Mouse (Mus musculus) heart, embryonic 11.5 days (tissue): ENCODE data around the gene Wrb. TPM values are rescaled to one million over a fixed set of nuclear protein-coding genes. Genes with fewer than 3 reads are reported as not detected.

Experiments
- ATAC-seq: fragments of 200-750 bp; cut with Nextera tagmentation; replicated peaks from 2 replicates; pipeline ENCODE4 v1.8.0; 2017; ENCODE audit warnings: moderate library complexity; ENCODE audit not compliant: insufficient number of reproducible peaks, low FRiP score, low TSS enrichment
- H3K27ac ChIP-seq: fragments of 300-500 bp; sonication (generic); 2 replicates; pipeline ENCODE4 v1.5.1; 2014; ENCODE audit warnings: mild to moderate bottlenecking, low read depth, low read length
- H3K27me3 ChIP-seq: fragments of 300-500 bp; sonication (generic); 2 replicates; pipeline ENCODE4 v1.6.1; 2014; ENCODE audit warnings: mild to moderate bottlenecking, low read length, mixed read lengths; ENCODE audit not compliant: control insufficient read depth, insufficient read depth
- H3K36me3 ChIP-seq: fragments of 300-500 bp; sonication (generic); 2 replicates; pipeline ENCODE4 v1.6.1; 2014; ENCODE audit warnings: mild to moderate bottlenecking, low read length, moderate library complexity, mixed read lengths; ENCODE audit not compliant: control insufficient read depth, insufficient read depth
- H3K4me1 ChIP-seq: fragments of 300-500 bp; sonication (generic); 2 replicates; pipeline ENCODE4 v1.6.1; 2014; ENCODE audit warnings: low read length; ENCODE audit not compliant: control insufficient read depth, insufficient read depth
- H3K4me2 ChIP-seq: fragments of 300-500 bp; sonication (generic); 2 replicates; pipeline ENCODE4 v1.6.1; 2014; ENCODE audit warnings: mild to moderate bottlenecking, moderate library complexity
- H3K4me3 ChIP-seq: fragments of 300-500 bp; sonication (generic); 2 replicates; pipeline ENCODE4 v1.5.1; 2014; ENCODE audit warnings: low read depth, low read length
- H3K9ac ChIP-seq: fragments of 300-500 bp; sonication (generic); 2 replicates; pipeline ENCODE4 v1.6.1; 2014; ENCODE audit warnings: mild to moderate bottlenecking, low read depth, low read length, moderate library complexity
- H3K9me3 ChIP-seq: fragments of 300-500 bp; sonication (generic); replicated peaks from 2 replicates; pipeline ENCODE4 v1.6.1; 2016; ENCODE audit warnings: low read length; ENCODE audit not compliant: control insufficient read depth
- WGBS: fragments of 180-500 bp; shearing (Covaris S2); extraction: QIAGEN DNeasy Blood & Tissue Kit; methylation state at CpG from one replicate; pipeline ENCODE4 v1.1.7; 2014; ENCODE audit not compliant: insufficient replicate concordance; 5-methylcytosine and 5-hydroxymethylcytosine counted together
- polyA plus RNA-seq: library from polyadenylated mRNA; unstranded; fragments of >200 nt; fragmentation: Nextera tagmentation; extraction: Ambion mirVana; gene quantifications from 2 replicates; pipeline ENCODE4 v1.2.1, GENCODE M21; 2014

The Wrb gene
- polyA plus RNA-seq, 1 experiment from 2014 or later, result 84.1 TPM

DNA sequence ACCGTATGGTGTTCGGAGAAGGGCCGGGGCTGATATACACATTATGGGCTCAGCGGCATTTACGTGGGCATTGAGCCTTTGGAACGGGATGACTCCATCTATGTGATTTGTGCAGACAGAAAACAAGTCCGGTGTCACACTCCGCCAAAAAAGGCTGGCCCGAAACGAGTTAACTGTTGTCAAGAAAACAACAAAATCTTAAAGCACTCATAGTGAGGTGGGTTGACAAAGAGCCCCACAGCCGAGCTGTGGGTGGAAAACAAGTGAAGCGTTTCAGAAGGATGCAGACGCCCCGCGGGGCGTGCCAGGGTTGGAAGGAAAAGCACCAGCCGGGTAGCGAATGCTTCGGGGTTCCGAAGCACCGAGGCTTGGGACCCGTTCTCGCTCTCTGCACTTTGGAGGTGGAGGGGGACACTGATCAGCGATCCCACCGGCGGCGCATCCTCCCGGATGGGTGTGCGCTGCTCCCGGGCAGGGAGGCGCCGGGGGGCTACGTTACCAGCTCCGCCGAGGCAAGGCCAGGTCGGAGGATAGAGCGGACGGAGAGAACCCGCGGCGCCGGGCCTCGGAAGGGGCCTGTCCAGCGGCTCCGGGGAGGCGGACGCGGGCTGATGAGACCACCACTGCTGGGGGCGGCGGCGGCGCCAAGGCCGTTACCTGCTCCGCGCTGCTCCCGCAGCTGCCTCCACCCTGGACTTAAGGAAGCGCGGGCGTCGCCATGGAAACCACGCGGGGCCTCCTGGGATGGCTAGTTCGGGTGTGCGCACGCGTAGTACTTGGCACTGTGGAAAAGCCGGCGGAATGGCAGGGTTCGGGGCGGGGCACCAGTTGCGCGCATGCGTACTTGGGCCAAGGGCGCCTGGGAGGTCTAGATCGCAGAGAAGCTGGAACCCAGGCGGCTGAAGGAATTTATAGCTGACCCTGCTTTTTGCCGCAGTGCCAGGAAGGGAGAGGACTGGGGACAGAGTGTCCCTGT is 46.6 kb downstream of the Wrb start, which contains the start of gene Lca5l:
Lca5l (minus strand) TSS at position 741 of the 976 bp plus-strand sequence.
- Histone ChIP-seq H3K27ac (peak within 1 kb of the TSS; percentile 84), H3K4me1 (0 out of 2 replicates have a peak, but pooled peaks cover 3% of the 10 kb centered on the region), H3K4me2 (peak within 1 kb of the TSS; percentile 94), H3K9me3 (no peaks in the 10 kb centered on the region), H3K27me3 (no peaks in the 10 kb centered on the region), H3K36me3 (no peaks in the 10 kb centered on the region), H3K4me3 (peak within 1 kb of the TSS; percentile 96), H3K9ac (peak within 1 kb of the TSS; percentile 84)
- WGBS, result under 1% methylated on average over 77 of the region's 77 CpGs
- peak; percentile 97 for ATAC-seq

DNA sequence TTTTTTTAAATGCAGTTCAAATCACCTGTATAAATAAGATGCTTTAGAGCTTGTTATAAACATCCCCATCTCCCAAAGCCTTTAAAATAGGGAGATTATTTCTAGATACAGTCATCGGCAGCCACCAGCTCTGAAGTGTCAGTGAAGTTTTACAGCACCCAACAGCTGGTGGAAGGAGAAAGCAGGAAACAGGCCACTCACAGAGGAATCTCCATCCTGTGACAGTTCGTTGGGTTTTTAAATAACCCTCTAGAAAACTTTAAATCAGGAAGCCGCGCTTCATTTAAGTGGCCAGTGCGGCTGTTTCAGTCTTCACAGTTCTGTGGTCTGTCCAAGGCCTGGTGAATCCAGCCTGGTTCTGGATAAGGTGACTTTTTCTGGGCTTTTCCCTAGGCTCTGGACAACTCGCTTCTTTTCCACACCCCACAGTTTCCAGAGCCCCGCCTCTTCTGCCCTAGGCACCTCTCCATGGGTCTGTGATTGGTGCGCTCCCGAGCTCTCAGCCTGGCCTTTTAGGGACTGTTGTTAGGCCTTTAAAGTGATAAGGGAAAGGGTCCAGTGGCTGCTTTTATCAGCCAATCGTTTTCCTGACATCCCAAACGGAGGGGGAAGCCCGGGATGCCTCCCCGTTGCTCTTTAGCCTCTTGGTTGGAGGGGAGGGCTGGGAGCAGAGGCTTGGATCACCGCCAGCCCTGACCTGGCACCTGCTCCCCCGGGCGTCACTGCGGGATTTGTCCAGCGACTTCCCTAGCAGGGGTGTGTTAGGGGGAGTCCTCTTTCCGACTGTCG is 54.9 kb downstream of the Wrb start, which contains the start of gene Sh3bgr:
Sh3bgr (plus strand) TSS at position 538 of the 789 bp plus-strand sequence.
- no peaks in the 10 kb centered on the region for H3K27me3 ChIP-seq
- H3K4me1 ChIP-seq, result peaks cover 13% of the 10 kb centered on the region
- H3K4me2 ChIP-seq, result peak within 1 kb of the TSS; percentile 67
- 2% methylated on average over 20 of the region's 20 CpGs for WGBS
- peak within 1 kb of the TSS; percentile 87 for H3K9ac ChIP-seq
- no peaks in the 10 kb centered on the region for H3K9me3 ChIP-seq
- peak within 1 kb of the TSS; percentile 99 for H3K27ac ChIP-seq
- no peaks in the 10 kb centered on the region for H3K36me3 ChIP-seq
- H3K4me3 ChIP-seq, result peak within 1 kb of the TSS; percentile 52
- ATAC-seq, result peak; percentile 86

DNA sequence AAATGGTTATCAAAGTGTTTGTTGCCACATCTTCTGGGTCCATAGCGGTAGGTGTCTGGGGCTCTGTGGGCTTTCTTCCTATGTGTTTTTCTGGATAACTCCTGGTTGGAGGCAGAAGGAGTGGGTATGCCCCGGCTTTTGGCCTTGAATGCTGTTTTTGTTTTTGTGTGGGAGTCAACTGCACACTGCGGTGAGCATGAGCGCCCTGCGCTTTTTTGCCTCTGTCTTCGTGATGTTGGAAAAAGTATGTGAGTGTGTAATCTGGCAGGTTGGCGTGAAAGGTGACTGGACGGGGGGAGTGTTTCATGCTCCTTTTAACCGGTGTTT is 55.5 kb downstream of the Wrb start:
- peak overlapping the region; percentile 99 for H3K27ac ChIP-seq

DNA sequence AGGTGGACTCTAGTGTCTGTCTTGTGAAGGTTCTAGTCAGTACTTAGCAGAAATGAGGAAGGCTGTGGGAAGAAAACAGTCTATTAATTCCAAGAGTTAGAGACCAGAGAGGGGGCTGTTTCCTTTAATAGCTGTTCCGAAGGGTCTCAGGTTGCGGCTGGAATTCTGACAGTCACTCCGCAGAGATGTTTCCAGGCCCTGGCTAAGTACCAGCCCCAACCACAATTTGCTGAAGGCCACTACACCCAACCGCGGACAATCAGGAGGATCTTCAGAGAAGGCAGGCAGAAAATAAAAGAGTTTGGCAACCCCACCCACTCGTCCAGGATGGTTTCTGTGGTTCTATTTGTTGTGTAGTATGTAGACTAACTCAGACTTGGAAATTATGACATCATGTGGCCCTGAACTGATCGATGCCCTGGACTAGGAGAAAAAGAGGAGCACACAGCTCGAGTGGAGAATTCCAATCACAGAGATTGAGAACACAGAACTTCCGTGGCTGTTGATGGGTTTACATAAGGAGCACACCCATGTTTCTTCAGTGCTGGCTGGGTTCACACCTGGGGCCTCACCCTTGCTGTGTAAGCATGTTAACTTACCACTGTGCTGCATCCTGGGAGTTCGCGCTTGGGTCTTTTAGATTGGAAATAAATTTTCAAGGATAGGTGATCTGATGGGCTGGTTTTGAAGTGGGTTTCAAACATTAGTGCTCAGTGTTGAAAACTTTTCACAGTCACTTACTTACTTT is 56.5 kb downstream of the Wrb start:
- H3K27ac ChIP-seq, result peak overlapping the region; percentile 99
- peak overlapping the region; percentile 67 for H3K4me2 ChIP-seq
- H3K4me1 ChIP-seq, result peaks cover 23% of the 10 kb centered on the region
- 40% methylated on average over 11 of the region's 11 CpGs for WGBS
- ATAC-seq, result no peak
- peak overlapping the region; percentile 52 for H3K4me3 ChIP-seq
- no peaks in the 10 kb centered on the region for H3K36me3 ChIP-seq
- H3K9me3 ChIP-seq, result no peaks in the 10 kb centered on the region
- H3K9ac ChIP-seq, result peak overlapping the region; percentile 87
- no peaks in the 10 kb centered on the region for H3K27me3 ChIP-seq

More for the DNA sequence above, 55.5 kb downstream of the Wrb start:
- peak overlapping the region; percentile 87 for H3K9ac ChIP-seq
- ATAC-seq, result peak; percentile 51; the same call in 1 of the 2 replicates
- H3K4me1 ChIP-seq, result peaks cover 16% of the 10 kb centered on the region
- no peaks in the 10 kb centered on the region for H3K9me3 ChIP-seq
- H3K4me3 ChIP-seq, result peak overlapping the region; percentile 52
- 28% methylated on average over 9 of the region's 9 CpGs for WGBS
- no peaks in the 10 kb centered on the region for H3K27me3 ChIP-seq
- H3K36me3 ChIP-seq, result no peaks in the 10 kb centered on the region
- H3K4me2 ChIP-seq, result peak overlapping the region; percentile 67

Other genes starting within 250 kb of the Wrb start
- 76.5 and 83.1 TPM in 2 replicates for gene Psmg1, start 154.4 kb upstream of the Wrb start, polyA plus RNA-seq
- gene Brwd1, start 62.9 kb upstream of the Wrb start, polyA plus RNA-seq, result 93.8 and 97.7 TPM in 2 replicates
- 543 and 564 TPM in 2 replicates for gene Hmgn1, start 17.7 kb upstream of the Wrb start, polyA plus RNA-seq
- 1.5 and 1.6 TPM in 2 replicates for gene Lca5l, start 46.9 kb downstream of the Wrb start, polyA plus RNA-seq
- 664 and 687 TPM in 2 replicates for gene Sh3bgr, start 55.0 kb downstream of the Wrb start, polyA plus RNA-seq
- 0.03 TPM in 1 of 2 replicates, not detected in the other for gene B3galt5, start 90.4 kb downstream of the Wrb start, polyA plus RNA-seq